Mouse (Mus musculus): Measurements from ENCODE around the gene Trpm2. TPM values are rescaled to one million over a fixed set of nuclear protein-coding genes. Genes with fewer than 3 reads are reported as not detected.
"Not testable (repeated sequence)": the region's sequence is repeated elsewhere in the genome, so short reads cannot be mapped to it uniquely, and the experiment has no call there.

Gene Trpm2
- 10 to 100 TPM; 27.4 to 29.6 TPM for total RNA-seq (2021)

DNA sequence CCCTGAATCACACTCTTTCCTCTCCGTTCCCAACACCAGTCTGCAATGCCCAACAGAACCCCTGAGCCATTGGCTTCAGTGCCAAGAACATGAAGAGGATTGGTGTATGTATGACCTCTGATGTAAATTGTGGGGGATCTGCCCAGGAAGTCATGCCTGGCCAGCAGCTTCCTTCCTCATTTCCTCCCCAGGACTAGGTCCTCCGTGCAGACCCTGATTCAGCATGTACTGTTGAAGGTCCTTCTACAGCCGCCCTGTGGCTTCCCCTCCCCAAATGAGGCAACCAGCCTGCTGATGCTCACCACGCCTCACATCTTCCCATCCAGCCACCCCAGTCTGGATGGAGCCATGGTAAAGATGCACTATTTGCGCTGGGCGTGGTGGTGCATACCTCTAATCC lies at the start of gene Trpm2:
Gene Trpm2 (minus strand): TSS at position 83 of the 400 bp plus-strand sequence.
- DNase-seq (ENCODE audit: extremely low spot score in 1 of 2, low spot score in 2 of 2), result no peak
- intact Hi-C loops (cut with DNase I), result loop anchor here (10.0 kb wide), 1 partner anchor 346 kb away; the partner anchor contains the start of gene Ube2g2

DNA sequence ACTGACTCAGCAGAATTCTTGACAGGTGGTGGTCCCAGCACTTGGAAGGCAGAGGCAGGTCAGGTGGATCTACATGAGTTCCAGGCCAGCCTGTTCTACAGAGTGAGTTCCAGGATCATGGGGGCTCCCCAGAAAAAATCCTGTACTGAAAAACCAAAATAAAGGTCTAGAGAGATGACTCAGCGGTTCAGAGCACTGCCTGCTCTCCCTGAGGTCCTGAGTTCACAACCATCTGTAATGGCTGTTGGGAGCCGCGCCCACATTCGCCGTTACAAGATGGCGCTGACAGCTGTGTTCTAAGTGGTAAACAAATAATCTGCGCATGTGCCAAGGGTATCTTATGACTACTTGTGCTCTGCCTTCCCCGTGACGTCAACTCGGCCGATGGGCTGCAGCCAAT lies 49.6 kb upstream of the Trpm2 start:
- intact Hi-C loops (cut with DNase I); DNase-seq (ENCODE audit: extremely low spot score in 1 of 2, low spot score in 2 of 2): not testable (repeated sequence)

DNA sequence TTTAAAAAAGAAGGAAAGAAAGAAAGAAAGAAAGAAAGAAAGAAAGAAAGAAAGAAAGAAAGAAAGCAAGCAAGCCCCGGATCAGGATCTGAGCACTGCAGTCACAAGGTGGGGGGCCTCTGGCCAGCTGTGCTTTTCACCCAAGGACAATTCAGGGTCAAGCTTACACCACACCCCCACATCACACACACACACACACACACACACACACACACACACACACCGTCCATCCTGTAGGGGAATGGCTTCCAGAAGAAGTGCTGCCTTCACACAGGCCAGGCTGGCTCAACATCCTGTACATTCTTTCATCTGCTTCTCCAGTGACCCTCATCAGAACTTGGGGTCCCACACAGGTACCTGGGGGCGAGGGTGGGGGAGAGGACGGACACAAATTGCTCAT lies 48.9 kb upstream of the Trpm2 start:
- intact Hi-C loops (cut with DNase I), result no loop called here
- DNase-seq (ENCODE audit: extremely low spot score in 1 of 2, low spot score in 2 of 2), result no peak

DNA sequence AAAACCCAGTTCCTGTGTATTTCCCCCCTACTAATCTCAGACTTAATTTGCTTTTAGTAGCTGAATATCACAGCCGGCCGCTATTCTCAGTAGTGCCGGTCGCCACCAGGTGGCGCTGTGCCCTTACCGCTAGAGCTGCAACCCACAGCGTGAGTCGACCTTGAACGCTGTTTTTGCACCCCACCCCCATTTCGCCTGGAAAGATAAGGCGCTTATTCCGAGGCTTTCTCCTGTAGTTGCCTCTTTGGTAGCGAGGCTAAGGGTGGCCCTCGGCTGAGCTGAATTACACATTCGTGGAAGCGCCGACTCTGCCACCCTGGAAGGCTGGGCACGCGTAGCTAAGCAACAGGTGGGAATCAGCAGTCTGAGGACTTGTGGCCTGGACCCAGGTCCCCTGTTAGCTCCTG lies 48.4 kb upstream of the Trpm2 start:
- intact Hi-C loops (cut with DNase I), result no loop called here
- DNase-seq (ENCODE audit: extremely low spot score in 1 of 2, low spot score in 2 of 2), result peak in 1 of 2 experiments; percentile 86

DNA sequence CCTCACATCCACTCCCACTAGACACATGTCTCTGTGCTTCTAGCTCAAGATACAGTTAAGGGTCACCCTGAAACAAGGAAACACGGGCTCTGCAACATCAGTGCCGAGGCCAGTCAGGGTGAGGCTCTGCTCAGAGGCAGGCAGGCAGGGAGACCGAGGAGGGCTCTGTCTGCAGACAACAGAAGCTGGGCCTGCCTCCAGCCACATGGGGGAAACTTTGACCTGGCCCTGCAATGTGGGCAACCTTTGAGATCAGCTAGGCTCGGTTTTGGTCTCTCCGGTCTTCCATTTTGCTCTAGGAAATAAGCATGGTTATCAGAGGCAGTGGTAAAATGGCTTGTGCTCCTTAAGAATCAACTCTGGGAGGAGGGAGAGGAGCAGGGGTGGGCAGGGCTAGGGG lies 46.0 kb upstream of the Trpm2 start:
- intact Hi-C loops (cut with DNase I), result no loop called here

DNA sequence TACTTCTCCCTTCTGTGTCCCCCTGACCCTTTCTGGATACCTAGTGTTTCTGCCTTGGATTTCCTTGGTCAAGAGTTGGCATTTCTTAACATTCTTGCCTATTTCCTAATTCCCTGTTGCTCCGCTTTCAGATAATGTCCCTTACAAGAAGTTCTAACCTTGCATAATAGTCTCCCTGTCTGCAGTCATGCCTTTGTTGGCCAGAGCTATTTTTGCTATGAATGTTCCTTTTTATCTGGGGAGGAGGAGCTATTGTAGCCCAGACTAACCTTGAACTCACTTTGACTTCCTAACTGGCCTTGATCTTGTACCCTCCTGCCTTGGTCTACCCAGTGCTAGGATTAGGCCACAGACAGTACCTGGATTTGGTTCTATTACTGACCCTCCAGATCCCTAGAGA lies 45.1 kb upstream of the Trpm2 start:
- DNase-seq (ENCODE audit: extremely low spot score in 1 of 2, low spot score in 2 of 2), result no peak
- intact Hi-C loops (cut with DNase I), result no loop called here

More for the DNA sequence above, 46.0 kb upstream of the Trpm2 start:
- DNase-seq (ENCODE audit: extremely low spot score in 1 of 2, low spot score in 2 of 2), result no peak

DNA sequence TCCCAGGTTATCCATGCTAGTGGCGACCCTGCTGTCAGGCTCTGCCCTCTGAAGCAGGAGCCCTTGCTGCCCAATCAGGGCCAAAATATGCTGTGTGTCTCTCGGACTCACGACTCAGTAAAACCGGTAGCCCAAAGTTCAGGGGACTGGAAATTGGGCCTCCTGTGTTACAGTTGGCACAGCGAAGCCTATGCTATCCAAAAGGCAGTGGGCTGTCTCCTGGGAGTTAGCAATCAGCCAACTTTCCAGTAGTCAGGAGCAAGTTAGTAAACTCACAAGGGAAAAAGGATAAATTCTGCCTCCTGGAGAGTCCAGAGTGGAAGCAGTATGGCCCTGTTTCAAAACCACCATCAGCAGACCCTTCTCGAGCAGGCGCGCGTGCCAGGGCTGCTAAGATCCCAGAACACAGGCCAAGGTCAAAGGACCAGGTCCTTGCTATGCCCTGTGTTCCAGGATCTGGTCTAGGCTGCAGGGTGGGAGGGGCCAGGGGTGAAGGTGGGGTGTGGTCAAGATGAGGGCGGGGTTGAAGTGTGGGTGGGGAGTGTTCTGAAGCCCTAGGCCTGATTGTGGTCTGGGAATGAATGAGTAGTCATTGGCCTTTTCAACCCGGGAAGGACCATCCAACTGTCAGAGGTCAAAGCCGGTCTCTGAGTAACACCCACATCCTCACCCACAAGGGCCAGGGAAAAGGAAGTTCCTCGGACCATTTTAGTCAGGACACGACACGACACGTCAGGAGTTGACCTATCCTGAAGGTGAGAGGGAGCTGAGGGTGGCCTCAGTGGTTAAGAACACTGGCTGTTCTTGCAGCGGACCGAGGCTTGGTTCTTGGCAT lies 42.5 kb upstream of the Trpm2 start:
- intact Hi-C loops (cut with DNase I), result no loop called here
- no peak for DNase-seq (ENCODE audit: extremely low spot score in 1 of 2, low spot score in 2 of 2)

DNA sequence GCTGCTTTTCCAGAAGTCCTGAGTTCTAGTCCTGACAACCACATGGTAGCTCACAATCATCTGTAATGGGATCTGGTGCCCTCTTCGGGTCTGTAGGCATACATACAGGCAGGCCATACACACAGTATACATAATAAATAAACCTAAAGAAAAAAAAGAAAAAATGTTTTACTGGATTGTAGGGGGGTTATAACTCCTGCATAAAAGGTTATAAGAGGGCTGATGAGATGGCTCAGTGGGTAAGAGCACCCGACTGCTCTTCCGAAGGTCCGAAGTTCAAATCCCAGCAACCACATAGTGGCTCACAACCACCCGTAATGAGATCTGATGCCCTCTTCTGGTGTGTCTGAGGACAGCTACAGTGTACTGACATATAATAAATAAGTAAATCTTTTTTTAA lies 40.8 kb upstream of the Trpm2 start:
- DNase-seq (ENCODE audit: extremely low spot score in 1 of 2, low spot score in 2 of 2); intact Hi-C loops (cut with DNase I): not testable (repeated sequence)

DNA sequence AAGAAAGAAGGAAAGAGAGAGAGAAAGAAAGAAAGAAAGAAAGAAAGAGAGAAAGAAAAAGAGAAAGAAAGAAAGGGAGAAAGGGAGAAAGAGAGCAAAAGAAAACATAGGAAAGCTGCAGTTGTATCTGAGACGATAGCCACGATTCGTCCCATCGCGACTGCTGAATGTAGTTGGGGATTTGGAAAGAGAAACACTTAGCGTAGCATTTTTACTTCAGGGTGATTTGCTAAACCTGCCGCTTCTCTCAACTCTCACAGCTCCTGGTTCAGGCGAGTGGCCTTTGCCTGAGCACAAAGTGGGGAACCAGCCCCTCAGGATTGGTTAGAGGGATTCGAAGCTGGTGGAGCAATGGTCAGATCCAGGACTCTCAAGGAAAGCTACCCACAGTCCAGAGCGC lies 40.0 kb upstream of the Trpm2 start:
- intact Hi-C loops (cut with DNase I), result no loop called here
- DNase-seq (ENCODE audit: extremely low spot score in 1 of 2, low spot score in 2 of 2), result no peak

DNA sequence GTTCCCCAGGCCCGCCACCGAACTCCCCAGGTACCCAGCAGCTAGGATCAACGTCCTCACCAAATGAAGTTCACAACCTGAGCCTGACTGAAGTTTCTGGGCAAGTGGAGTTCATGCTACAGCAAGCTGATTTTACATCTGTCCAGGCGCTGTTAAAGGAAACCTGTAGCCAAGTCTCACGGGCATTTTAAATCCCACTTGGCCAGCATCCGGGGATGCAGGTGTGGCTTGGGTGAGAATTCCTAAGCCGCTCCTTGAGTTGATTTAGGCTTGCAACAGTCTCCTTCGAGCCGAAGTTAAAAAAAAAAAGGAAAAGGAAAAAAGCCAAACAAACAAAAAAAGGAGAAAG lies 39.6 kb upstream of the Trpm2 start, which contains the start of gene Pfkl:
Gene Pfkl (minus strand): TSS at position 139 of the 349 bp plus-strand sequence.
- no peak for DNase-seq (ENCODE audit: extremely low spot score in 1 of 2, low spot score in 2 of 2)
- intact Hi-C loops (cut with DNase I), result no loop called here

DNA sequence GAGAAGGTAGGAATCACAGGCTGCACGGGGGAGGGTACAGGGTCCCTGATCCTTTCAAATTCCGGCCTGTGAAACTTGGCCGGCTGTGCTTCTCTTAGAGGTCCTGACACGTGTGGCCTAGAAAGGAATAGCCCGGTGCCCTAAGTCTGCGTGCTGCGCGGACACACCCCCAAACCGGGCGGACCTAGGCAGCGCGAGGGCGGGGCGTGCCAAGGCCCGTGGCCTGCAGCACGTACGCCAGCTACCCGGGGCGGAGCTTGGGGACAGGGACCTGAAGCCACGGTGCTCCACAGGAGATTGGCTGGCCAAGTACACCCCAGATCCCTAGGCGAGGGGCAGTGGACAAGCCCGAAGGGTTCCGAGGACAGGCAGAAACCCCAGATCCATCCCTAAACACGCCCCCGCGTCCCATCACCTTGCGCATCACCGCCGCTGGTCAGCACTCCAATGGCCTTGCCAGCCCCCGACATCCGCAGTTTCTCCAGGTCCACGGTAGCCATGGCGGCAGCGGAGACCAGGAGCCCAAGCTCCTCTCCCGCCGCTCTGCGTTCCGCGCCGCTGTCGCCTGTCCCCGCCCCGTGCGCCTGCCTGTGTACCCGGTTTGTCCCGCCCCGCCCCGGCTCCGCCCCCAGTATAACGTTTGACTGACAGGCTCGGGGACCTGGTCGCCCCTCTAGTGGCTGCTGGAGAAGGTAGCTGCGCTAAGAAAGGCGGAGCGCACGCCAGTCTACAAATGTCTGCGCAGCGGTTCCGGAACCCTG lies 39.0 kb upstream of the Trpm2 start:
- intact Hi-C loops (cut with DNase I), result no loop called here

DNA sequence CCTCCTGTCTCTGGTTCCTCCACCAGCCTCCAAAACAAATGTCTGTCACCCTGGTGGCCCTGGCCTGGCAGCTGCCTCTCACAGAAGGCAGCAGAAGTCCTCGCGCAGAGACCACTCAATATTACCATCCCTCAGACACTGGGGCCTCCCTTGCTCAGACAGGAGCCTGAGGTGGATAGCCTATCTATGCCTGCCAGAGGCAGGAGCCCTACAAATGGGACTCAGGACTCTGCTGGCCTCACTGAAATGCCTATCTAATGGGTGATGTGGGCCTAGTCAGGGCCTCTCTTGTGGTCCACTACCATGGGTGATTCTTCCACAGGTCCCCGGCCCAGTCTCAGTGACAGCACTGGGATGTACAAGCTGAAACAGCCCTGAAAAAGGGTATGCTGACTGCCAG lies 37.8 kb upstream of the Trpm2 start:
- peak in 1 of 2 experiments; percentile 17 for DNase-seq (ENCODE audit: extremely low spot score in 1 of 2, low spot score in 2 of 2)
- intact Hi-C loops (cut with DNase I), result no loop called here

More for the DNA sequence above, 39.0 kb upstream of the Trpm2 start:
- DNase-seq (ENCODE audit: extremely low spot score in 1 of 2, low spot score in 2 of 2), result peak; percentile 88 to 97

DNA sequence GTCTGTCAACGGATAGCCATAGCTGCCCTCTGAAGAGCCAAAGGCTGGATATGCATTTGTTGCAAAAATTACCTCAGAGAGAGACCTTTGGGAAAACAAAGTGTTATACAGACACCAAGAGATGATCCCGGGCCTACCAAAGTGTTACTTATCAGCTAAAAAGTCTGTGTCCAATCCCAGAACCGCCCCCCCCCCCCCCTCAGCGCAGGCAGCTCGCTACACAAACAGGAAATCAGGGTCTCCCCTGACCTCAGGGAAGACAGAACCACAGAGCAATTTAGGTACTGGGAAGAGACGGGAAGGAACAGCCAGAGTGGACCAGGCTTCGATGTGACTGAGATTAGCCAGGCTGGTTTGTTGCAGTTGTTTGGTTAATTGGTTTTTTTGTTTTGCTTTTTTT lies 36.8 kb upstream of the Trpm2 start:
- intact Hi-C loops (cut with DNase I), result no loop called here
- DNase-seq (ENCODE audit: extremely low spot score in 1 of 2, low spot score in 2 of 2), result no peak

DNA sequence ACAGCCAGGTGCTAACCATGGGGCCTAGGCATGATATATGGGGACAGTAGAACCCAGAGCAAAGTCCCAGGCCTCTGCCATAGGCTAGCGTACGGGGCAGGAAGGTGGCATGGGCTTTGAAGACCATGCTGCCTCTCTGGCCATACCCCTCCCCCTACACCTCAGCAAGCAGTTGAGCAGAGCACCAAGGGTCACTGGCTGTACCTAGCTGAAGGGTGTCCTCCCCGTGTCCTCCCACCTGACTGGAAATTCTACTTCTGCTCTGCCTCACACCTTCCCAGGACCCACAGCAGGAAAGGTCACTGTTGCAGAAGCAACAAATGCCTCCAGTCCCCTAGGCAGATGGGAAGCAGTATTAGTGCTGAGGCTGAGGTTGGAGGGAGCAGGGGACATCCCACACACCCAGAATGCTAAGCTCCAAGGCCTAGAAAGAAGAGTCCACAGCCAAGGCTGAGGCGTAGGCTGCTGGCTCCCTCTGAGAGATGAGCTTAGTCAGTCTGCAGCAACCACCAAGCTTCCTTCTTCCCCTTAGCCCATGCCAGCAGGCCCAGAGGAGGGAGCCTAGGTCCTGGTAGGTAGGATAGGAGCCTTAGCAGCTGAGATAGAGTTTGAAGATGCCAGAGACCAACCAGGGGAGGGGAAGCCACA lies 35.6 kb upstream of the Trpm2 start:
- intact Hi-C loops (cut with DNase I), result no loop called here
- DNase-seq (ENCODE audit: extremely low spot score in 1 of 2, low spot score in 2 of 2), result peak in 1 of 2 experiments; percentile 28

DNA sequence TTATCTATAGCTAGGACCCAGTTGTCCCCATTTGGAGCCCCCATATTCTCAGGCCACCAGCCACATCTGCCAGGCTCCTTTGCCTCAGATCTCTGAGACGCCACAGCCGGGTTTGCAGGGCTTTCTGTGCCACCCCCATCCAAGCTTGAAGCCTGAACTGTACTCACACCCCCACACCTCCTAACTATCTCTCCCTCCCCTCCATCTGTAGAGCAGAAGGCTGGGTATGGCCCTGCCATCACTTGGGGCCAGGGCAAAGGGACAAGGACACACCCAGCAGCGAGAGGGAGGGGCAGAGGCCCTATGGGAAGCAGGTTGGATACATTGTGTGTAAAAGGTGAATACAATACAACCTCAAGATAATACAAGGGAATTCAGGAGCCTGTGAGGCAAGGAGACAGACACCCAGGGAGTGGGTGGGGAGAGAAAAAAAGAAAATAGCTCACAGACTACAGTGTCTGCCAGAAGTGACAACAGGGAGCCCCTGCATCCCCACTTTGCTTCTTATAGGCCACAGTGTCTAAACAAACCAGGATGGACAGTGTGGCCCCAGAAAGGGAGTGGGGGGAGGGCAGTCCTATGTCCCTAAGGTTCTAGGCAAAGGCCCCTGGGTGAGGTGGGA lies 34.2 kb upstream of the Trpm2 start:
- DNase-seq (ENCODE audit: extremely low spot score in 1 of 2, low spot score in 2 of 2), result peak in 1 of 2 experiments; percentile 29
- intact Hi-C loops (cut with DNase I), result no loop called here

DNA sequence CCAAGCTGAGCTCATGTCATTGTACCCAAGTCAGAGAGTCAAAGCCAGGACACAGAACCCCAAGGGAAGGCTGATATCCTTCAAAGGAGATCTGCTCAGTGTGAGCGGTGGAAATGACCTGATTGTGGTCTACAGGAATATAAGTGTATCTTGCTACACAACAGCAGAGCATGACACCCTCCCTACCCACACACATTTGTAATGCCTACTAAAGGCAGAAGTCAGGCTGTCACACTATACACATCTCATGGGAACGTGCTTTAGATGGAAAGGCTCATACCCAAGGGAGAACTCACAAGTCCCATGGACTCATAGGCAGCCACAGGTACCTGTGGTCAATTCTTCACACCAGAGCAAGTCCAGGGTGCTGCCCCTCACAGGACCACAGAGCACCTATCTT lies 32.0 kb upstream of the Trpm2 start:
- DNase-seq (ENCODE audit: extremely low spot score in 1 of 2, low spot score in 2 of 2), result no peak
- intact Hi-C loops (cut with DNase I), result no loop called here

DNA sequence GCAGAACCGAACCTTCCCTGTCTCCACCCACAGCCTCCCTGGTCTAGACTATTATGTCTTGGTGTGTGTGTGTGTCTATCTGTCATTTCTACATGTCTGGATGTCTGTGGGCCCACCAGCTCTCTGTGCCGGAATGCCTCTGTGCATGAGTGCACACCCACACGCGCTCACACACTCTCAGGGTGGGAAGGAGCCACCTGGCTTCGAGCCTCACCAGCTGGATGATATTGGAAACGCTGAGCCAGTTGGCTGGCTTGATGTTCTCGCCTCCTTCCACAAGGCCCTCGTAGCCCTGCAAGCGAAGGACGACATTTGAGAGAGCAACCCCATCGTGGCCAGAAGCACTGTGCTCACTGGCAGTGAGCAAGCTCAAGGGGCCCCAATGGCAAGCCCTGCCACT lies 31.4 kb upstream of the Trpm2 start:
- intact Hi-C loops (cut with DNase I), result no loop called here
- peak; percentile 76 to 77 for DNase-seq (ENCODE audit: extremely low spot score in 1 of 2, low spot score in 2 of 2)

DNA sequence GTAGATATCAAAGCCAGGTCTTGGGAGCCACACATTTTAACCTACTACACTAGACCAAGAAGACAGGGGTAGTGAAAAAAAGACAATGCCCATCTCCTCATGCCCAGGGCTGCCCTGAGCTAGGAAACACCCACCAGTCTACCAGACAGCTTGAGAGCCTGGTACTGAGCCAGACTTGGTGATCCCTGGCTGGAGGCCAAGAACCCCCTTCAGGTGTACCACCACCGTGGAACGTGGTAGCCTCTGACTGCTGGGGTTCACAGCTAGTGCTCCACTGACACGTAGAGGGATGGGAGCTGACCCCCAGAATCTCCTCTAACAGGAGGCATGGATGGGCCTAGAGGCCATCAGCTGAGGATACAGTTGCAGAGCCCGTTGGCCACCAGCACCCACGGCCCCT lies 29.8 kb upstream of the Trpm2 start:
- intact Hi-C loops (cut with DNase I), result no loop called here
- peak in 1 of 2 experiments; percentile 55 for DNase-seq (ENCODE audit: extremely low spot score in 1 of 2, low spot score in 2 of 2)

DNA sequence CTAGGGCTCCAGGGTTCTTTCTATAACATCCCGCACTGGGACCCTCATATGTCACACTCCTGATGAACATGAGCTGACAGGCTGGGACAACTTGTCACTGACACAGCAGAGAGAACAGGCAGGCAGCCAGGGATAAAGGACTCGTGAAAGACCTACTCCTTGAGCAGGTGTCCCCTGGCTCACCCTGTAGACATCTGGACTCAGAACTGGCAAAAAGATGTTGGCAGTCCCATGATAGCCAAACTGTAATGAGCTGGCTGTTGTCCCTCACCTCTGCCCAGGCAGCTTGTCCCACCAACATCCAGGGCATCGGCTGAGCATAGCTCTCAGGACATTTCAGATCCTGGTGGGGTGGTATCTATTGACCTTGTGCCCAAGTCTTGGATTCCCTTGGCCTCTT lies 25.3 kb upstream of the Trpm2 start:
- intact Hi-C loops (cut with DNase I), result no loop called here
- DNase-seq (ENCODE audit: extremely low spot score in 1 of 2, low spot score in 2 of 2), result no peak
